Mouse (Mus musculus): ENCODE measurements around the gene Arhgap32.

GRCm38 (mm10) chr9:32181170-32181569 lies 65.2 kb downstream of the Arhgap32 start:
- TF ChIP-seq POLR2A (IDR thresholded peaks at IDR 0.05; ENCODE audit: insufficient read depth, low read length) (no peak), CTCF (IDR thresholded peaks at IDR 0.05; ENCODE audit: low read depth, low read length) (no peak), EP300 (IDR thresholded peaks at IDR 0.05; ENCODE audit: insufficient read depth, low read depth, low read length) (no peak)

Measured in ES-Bruce4 (cell line).